Mouse (Mus musculus) liver, embryonic 14.5 days (tissue): ENCODE measurements at regions not wholly inside any gene's neighbourhood (a gene's known extent, or its start where the extent isn't known, plus 50 kb on each side); places are given as distances from the start of the nearest gene placed in this dataset.

Experiments used
- ATAC-seq: fragments of 200-750 bp; cut with Nextera tagmentation; 2 replicates; pipeline ENCODE4 v1.8.0; 2017; ENCODE audit warnings: moderate number of reproducible peaks, mild to moderate bottlenecking, moderate library complexity; ENCODE audit not compliant: insufficient read depth
- DNase-seq, 3 experiments: peaks; one replicate each; pipeline ENCODE4 v3.0.0-alpha.2; 2012 to 2013; ENCODE audit warnings: low read depth in 3 of 3, low spot score in 3 of 3
- H3K27ac ChIP-seq: fragments of 300-500 bp; sonication (generic); 2 replicates; pipeline ENCODE4 v1.5.1; 2014; ENCODE audit warnings: moderate library complexity, mild to moderate bottlenecking, control low read depth, inconsistent platforms
- H3K27me3 ChIP-seq: fragments of 300-500 bp; sonication (generic); 2 replicates; pipeline ENCODE4 v1.6.1; 2014; ENCODE audit warnings: mild to moderate bottlenecking, low read length, moderate library complexity; ENCODE audit not compliant: control insufficient read depth, insufficient read depth
- H3K36me3 ChIP-seq: fragments of 300-500 bp; sonication (generic); replicated peaks from 2 replicates; pipeline ENCODE4 v1.6.1; 2014; ENCODE audit warnings: low read depth; ENCODE audit not compliant: control insufficient read depth, insufficient read depth
- H3K4me1 ChIP-seq, 2 experiments: fragments of 200-500 bp in 1 of 2; fragments of 300-500 bp in 1 of 2; sonication (generic) in 1 of 2; replicated peaks; 2 replicates each; pipeline ENCODE4 v1.6.1; 2012 to 2014; ENCODE audit warnings: antibody characterized with exemption in 1 of 2, inconsistent platforms in 1 of 2, low read length in 1 of 2; ENCODE audit not compliant: control insufficient read depth in 2 of 2, insufficient read depth in 2 of 2
- H3K4me2 ChIP-seq: fragments of 300-500 bp; sonication (generic); 2 replicates; pipeline ENCODE4 v1.6.1; 2014; ENCODE audit warnings: low read depth, mild to moderate bottlenecking, control low read depth, moderate library complexity
- H3K4me3 ChIP-seq, 2 experiments: fragments of 200-500 bp in 1 of 2; fragments of 300-500 bp in 1 of 2; sonication (generic) in 1 of 2; 2 replicates each; pipeline ENCODE4 v1.5.1; 2012 to 2014; ENCODE audit warnings: low read depth in 2 of 2, low read length in 2 of 2, mild to moderate bottlenecking in 2 of 2, control low read depth in 1 of 2, inconsistent platforms in 1 of 2, moderate library complexity in 1 of 2; ENCODE audit not compliant: insufficient read depth in 1 of 2
- H3K9ac ChIP-seq: fragments of 300-500 bp; sonication (generic); replicated peaks from 2 replicates; pipeline ENCODE4 v1.6.1; 2014; ENCODE audit warnings: mild to moderate bottlenecking, control low read depth, moderate library complexity
- H3K9me3 ChIP-seq: fragments of 300-500 bp; sonication (generic); 2 replicates; pipeline ENCODE4 v1.6.1; 2016; ENCODE audit warnings: low read length, mixed read lengths; ENCODE audit not compliant: control insufficient read depth
- CTCF ChIP-seq: IDR thresholded peaks from 2 replicates; pipeline ENCODE4 v1.5.1; 2016; ENCODE audit warnings: antibody characterized with exemption, low read depth, control low read depth
- EP300 ChIP-seq: IDR thresholded peaks from 2 replicates; pipeline ENCODE4 v1.6.1; 2016; ENCODE audit warnings: antibody characterized with exemption, low read depth
- WGBS: fragments of 180-500 bp; shearing (Covaris S2); extraction: QIAGEN DNeasy Blood & Tissue Kit; methylation state at CpG from one replicate; pipeline ENCODE4 v1.1.7; 2014; ENCODE audit not compliant: insufficient replicate concordance; 5-methylcytosine and 5-hydroxymethylcytosine counted together

DNA sequence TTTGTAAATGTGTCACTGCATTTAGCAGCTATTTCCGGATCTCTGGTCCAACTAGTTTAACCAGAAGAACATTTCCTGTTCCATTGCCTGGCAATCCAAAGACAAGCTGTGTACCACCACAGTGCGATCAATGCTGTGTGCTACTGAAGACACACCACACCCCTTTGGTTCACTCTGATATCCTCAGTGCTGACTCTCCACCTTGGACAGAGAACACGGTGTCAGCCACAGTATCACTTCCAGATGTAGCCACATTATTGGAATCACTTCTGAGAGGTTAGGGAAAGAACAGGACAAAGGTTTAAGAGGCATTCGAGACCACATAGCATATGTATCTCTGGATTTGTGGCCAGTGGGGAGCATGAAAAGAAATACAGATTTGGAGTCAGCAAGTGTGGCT is 264.4 kb upstream of the Cdyl start:
- TF ChIP-seq CTCF (no peak), EP300 (no peak)
- Histone ChIP-seq H3K27me3 (no peaks in the 10 kb centered on the region), H3K4me3 (no peak overlapping the region), H3K4me2 (no peak overlapping the region), H3K9me3 (no peaks in the 10 kb centered on the region), H3K27ac (no peak overlapping the region), H3K9ac (no peak overlapping the region), H3K4me1 (peaks cover 0 to 3% of the 10 kb centered on the region in 2 experiments; a peak in 2 of 4 replicates), H3K36me3 (no peaks in the 10 kb centered on the region)
- no peak for DNase-seq
- 39% methylated on average over 4 of the region's 4 CpGs for WGBS
- ATAC-seq, result no peak

DNA sequence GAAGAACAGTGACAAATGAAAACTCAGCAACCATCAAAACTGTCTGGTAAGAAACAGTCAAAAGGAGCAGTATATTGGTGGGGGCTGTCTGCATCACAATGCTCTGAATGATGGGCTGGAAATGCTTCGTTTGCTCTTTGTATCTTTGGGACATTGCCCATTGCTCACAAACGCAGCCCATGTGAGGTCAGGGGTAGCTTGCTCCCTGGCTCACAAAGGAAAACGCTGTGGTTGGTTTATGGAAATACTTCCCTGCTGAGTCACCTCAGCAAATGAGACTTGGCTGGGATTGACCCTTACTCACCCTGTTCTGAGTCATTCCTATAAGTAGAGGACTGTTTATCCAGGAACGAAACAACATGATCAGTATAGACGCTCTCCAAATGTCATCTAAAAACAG is 264.0 kb upstream of the Cdyl start:
- no peaks in the 10 kb centered on the region for H3K9me3 ChIP-seq
- H3K4me2 ChIP-seq, result no peak overlapping the region
- WGBS, result 36% methylated on average over 5 of the region's 5 CpGs
- H3K9ac ChIP-seq, result no peak overlapping the region
- no peaks in the 10 kb centered on the region for H3K27me3 ChIP-seq
- no peak overlapping the region for H3K27ac ChIP-seq
- no peak for DNase-seq
- no peak for ATAC-seq
- no peak overlapping the region for H3K4me3 ChIP-seq
- H3K36me3 ChIP-seq, result no peaks in the 10 kb centered on the region
- no peak for TF ChIP-seq CTCF
- no peak for TF ChIP-seq EP300
- peaks cover 0 to 3% of the 10 kb centered on the region in 2 experiments; a peak in 2 of 4 replicates for H3K4me1 ChIP-seq

DNA sequence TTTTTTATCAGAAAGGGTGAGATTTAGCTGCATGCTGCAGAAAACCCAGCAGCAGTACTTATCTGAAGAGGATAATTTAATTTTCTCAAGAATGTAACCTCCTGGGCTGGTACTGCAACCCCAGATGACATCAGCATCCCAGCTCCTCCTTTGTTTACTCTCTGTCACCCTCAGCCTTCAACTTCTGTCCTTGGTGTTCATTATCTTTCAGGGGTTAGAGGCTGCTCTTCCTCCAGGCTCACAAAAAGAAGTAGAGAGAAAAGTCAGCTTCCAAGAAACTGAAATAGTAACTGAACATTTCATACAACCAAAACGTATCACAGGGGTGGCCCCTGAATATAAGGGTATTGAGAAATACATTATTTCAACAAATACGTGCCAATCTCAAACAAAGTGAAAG is 262.5 kb upstream of the Cdyl start:
- Histone ChIP-seq H3K36me3 (no peaks in the 10 kb centered on the region), H3K27me3 (no peaks in the 10 kb centered on the region), H3K9ac (no peak overlapping the region), H3K9me3 (no peaks in the 10 kb centered on the region), H3K4me2 (no peak overlapping the region), H3K4me3 (no peak overlapping the region), H3K27ac (no peak overlapping the region), H3K4me1 (peaks cover 0 to 3% of the 10 kb centered on the region in 2 experiments; a peak in 1 of 4 replicates)
- ATAC-seq (no peak), DNase-seq (no peak)
- WGBS, result 47% methylated on average over 2 of the region's 2 CpGs
- TF ChIP-seq CTCF (no peak), EP300 (no peak)

DNA sequence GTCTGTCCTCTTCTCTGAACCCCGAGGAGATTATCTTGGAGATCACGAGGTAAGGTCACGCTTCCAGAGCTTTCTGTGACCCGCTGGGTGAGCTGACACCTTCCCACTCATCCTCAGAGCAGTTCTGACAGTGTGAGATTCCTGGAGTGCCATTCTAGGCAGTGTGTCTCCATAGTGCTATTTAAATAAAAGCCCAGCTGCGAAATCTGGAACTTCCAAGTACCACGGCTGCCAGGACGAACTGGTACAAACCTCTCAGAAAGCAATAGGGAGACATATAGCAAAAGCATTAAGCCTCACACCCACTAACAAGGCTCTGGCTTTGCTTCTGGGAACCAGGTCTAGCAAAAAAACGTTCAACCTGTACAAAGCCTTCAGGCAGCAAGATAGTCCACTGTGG is 261.4 kb upstream of the Cdyl start:
- Histone ChIP-seq H3K4me1 (peaks cover 0 to 3% of the 10 kb centered on the region in 2 experiments; a peak in 1 of 4 replicates), H3K36me3 (no peaks in the 10 kb centered on the region), H3K9me3 (no peaks in the 10 kb centered on the region), H3K27me3 (no peaks in the 10 kb centered on the region), H3K27ac (no peak overlapping the region), H3K4me2 (no peak overlapping the region), H3K4me3 (no peak overlapping the region), H3K9ac (no peak overlapping the region)
- ATAC-seq, result no peak
- DNase-seq, result no peak
- TF ChIP-seq CTCF (no peak), EP300 (no peak)
- WGBS, result 52% methylated on average over 8 of the region's 8 CpGs

DNA sequence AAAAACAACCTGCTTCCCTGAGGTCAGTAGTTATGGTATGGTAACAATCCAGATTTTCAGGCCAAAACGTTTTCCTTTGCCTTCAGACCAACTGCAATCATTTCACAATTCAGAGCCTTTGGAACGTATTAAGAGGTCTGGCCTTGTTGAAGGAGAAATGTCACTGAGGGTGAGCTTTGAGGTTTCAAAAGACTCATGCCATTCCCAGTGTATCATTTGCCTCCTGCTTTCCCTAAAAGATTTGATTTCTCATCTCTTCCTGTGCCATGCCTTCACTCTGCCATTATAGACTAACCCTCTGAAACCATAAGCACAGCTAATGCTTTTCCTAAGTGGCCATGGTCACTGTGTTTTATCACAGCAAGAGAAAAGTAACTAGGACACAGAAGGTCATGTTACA is 256.8 kb upstream of the Cdyl start:
- H3K4me1 ChIP-seq, result no peaks in the 10 kb centered on the region
- ATAC-seq (no peak), DNase-seq (no peak)
- no peak overlapping the region for H3K27ac ChIP-seq
- no peak overlapping the region for H3K9ac ChIP-seq
- 49% methylated on average over 2 of the region's 2 CpGs for WGBS
- no peaks in the 10 kb centered on the region for H3K9me3 ChIP-seq
- no peak overlapping the region for H3K4me3 ChIP-seq
- H3K27me3 ChIP-seq, result no peaks in the 10 kb centered on the region
- H3K36me3 ChIP-seq, result no peaks in the 10 kb centered on the region
- no peak for TF ChIP-seq CTCF
- no peak for TF ChIP-seq EP300
- no peak overlapping the region for H3K4me2 ChIP-seq
